In genomic region chr15:102460971-102461370, GRCm38 (mm10) we compare ENCODE assay signal across 10 mouse cellular contexts. TPM values are rescaled to one million over a fixed set of nuclear protein-coding genes. Genes with fewer than 3 reads are reported as not detected.
DNase-seq lines count a peak whose midpoint lies in the region; ATAC-seq and TF ChIP-seq lines count a peak whose summit lies in the region.
"Had no signal": no experiment of that assay in that cellular context is flagged by ENCODE, and none has a peak within 500 bp of the region (broad histone marks: within the 10 kb centered on the region; RNA-seq: fewer than 3 reads in every experiment).

No protein-coding gene starts in this region.

- no peaks in the 10 kb centered on the region for H3K36me3 ChIP-seq in lung, postnatal 0 days (ENCODE audit: insufficient read depth, low read length)
- no peaks in the 10 kb centered on the region for H3K36me3 ChIP-seq in stomach, embryonic 14.5 days (ENCODE audit: control insufficient read depth, insufficient read depth, low read length)

- no peaks in the 10 kb centered on the region for H3K4me1 ChIP-seq in lung, postnatal 0 days (ENCODE audit: insufficient read depth, low read depth, low read length)
- H3K4me1 ChIP-seq in bone marrow macrophage, adult 2 months (ENCODE audit: control insufficient read depth, insufficient read depth, low read length), result peaks cover 25% of the 10 kb centered on the region
- H3K4me1 ChIP-seq in stomach, embryonic 14.5 days (ENCODE audit: control insufficient read depth, insufficient read depth, low read length), result 0 out of 2 replicates have a peak, but pooled peaks cover 4% of the 10 kb centered on the region

- no peak overlapping the region for H3K9ac ChIP-seq in lung, postnatal 0 days (replicated peaks; ENCODE audit: low read depth)
- H3K9ac ChIP-seq in stomach, embryonic 14.5 days (replicated peaks; ENCODE audit: low read depth, low read length), result no peak overlapping the region

- no peaks in the 10 kb centered on the region for H3K27me3 ChIP-seq in lung, postnatal 0 days (replicated peaks; ENCODE audit: insufficient read depth, low read length)
- H3K27me3 ChIP-seq in stomach, embryonic 14.5 days (ENCODE audit: control insufficient read depth, insufficient read depth, low read length), result no peaks in the 10 kb centered on the region
- H3K27me3 ChIP-seq: midbrain, embryonic 12.5 days had no signal

- intact Hi-C loops in left cerebral cortex, postnatal 25 days (cut with DNase I), result no loop called here

- TF ChIP-seq POLR2A in bone marrow macrophage, adult 2 months (IDR thresholded peaks at IDR 0.05; ENCODE audit: borderline replicate concordance, low read depth, low read length), result no peak

- peak; percentile 30 for DNase-seq in lung, postnatal 36 days
- DNase-seq in lung, postnatal 0 days (ENCODE audit: low spot score), result no peak
- DNase-seq in embryo, embryonic 9.5 days (ENCODE audit: extremely low spot score), result no peak
- DNase-seq in right cerebral cortex, postnatal 14 days, result no peak
- DNase-seq in left cerebral cortex, postnatal 25 days (ENCODE audit: low spot score in 2 of 2), result no peak

- H3K9me3 ChIP-seq in lung, postnatal 0 days (ENCODE audit: low read length), result no peaks in the 10 kb centered on the region
- H3K9me3 ChIP-seq in stomach, embryonic 14.5 days (ENCODE audit: control insufficient read depth, low read depth, low read length), result no peaks in the 10 kb centered on the region
- H3K9me3 ChIP-seq: midbrain, embryonic 12.5 days had no signal

- H3K27ac ChIP-seq in lung, postnatal 0 days (ENCODE audit: low read length), result no peak overlapping the region
- no peak overlapping the region for H3K27ac ChIP-seq in bone marrow macrophage, adult 2 months (ENCODE audit: insufficient read depth, low read depth, low read length)
- H3K27ac ChIP-seq in stomach, embryonic 14.5 days (ENCODE audit: low read length), result no peak overlapping the region
- H3K27ac ChIP-seq: midbrain, embryonic 12.5 days had no signal

- no peak overlapping the region; the same call in 1 of the 2 replicates for H3K4me2 ChIP-seq in lung, postnatal 0 days (replicated peaks; ENCODE audit: low read depth, low read length)
- 0 out of 2 replicates have a peak overlapping the region, but pooled peaks have one; percentile 55 for H3K4me2 ChIP-seq in stomach, embryonic 14.5 days (replicated peaks; ENCODE audit: low read depth, low read length)
- H3K4me2 ChIP-seq: midbrain, embryonic 12.5 days had no signal

- ATAC-seq in lung, postnatal 0 days, result no peak
- ATAC-seq in hematopoietic stem cell, adult 5-6 weeks (replicated peaks in 1 of 2; ENCODE audit: insufficient read depth in 1 of 2, low FRiP score in 2 of 2, low TSS enrichment in 1 of 2, low read depth in 1 of 2, poor library complexity in 2 of 2, severe bottlenecking in 2 of 2), result peak; percentile 22 to 48; a peak in 2 of 4 replicates
- no peak for ATAC-seq in stomach, embryonic 14.5 days (ENCODE audit: insufficient number of reproducible peaks, insufficient read depth, low FRiP score, low read depth)

- TF ChIP-seq EP300 in lung, postnatal 0 days (IDR thresholded peaks at IDR 0.05), result no peak

- WGBS in lung, postnatal 0 days, result 50% methylated on average over 4 of the region's 4 CpGs
- 59% methylated on average over 4 of the region's 4 CpGs for WGBS in stomach, embryonic 14.5 days

- TF ChIP-seq CTCF in lung, postnatal 0 days (IDR thresholded peaks at IDR 0.05), result no peak
- TF ChIP-seq CTCF in bone marrow macrophage, adult 2 months (IDR thresholded peaks at IDR 0.05; ENCODE audit: low read depth, low read length), result no peak

- no peak overlapping the region for H3K4me3 ChIP-seq in lung, postnatal 0 days (ENCODE audit: low read depth, low read length)
- H3K4me3 ChIP-seq in bone marrow macrophage, adult 2 months (ENCODE audit: insufficient read depth, low read length), result peak overlapping the region; percentile 78; the same call in 1 of the 2 replicates
- H3K4me3 ChIP-seq in stomach, embryonic 14.5 days (ENCODE audit: low read depth, low read length), result no peak overlapping the region
- H3K4me3 ChIP-seq: midbrain, embryonic 12.5 days had no signal

RNA-seq across cellular contexts. Expression of gene Prr13, which starts 2.1 kb away (rescaled TPM):
- polyA plus RNA-seq in lung, postnatal 0 days (2015; fragmentation: Nextera tagmentation; extraction: Ambion mirVana), result 110 and 128 TPM in 2 replicates
- 372 and 379 TPM in 2 replicates for polyA plus RNA-seq in bone marrow macrophage, adult 2 months (2012; ENCODE audit: insufficient read depth, insufficient read length, missing spikeins)
- total RNA-seq in hematopoietic stem cell, adult 5-6 weeks (2017), result 64.1 and 67.1 TPM in 2 replicates
- 132 and 138 TPM in 2 replicates for polyA plus RNA-seq in stomach, embryonic 14.5 days (2014; fragmentation: Nextera tagmentation; extraction: Ambion mirVana)
- 10 to 100 TPM; 35.8 to 42.0 TPM for total RNA-seq in left cerebral cortex, postnatal 25 days (2021)

RNA-seq across cellular contexts. Expression of gene Pcbp2, which starts 9.4 kb away (rescaled TPM):
- polyA plus RNA-seq in lung, postnatal 0 days (2015; fragmentation: Nextera tagmentation; extraction: Ambion mirVana), result 154 and 157 TPM in 2 replicates
- polyA plus RNA-seq in bone marrow macrophage, adult 2 months (2012; ENCODE audit: insufficient read depth, insufficient read length, missing spikeins), result 724 and 763 TPM in 2 replicates
- 228 and 317 TPM in 2 replicates for total RNA-seq in hematopoietic stem cell, adult 5-6 weeks (2017)
- polyA plus RNA-seq in stomach, embryonic 14.5 days (2014; fragmentation: Nextera tagmentation; extraction: Ambion mirVana), result 298 and 302 TPM in 2 replicates
- total RNA-seq in left cerebral cortex, postnatal 25 days (2021), result 100 to 1,000 TPM; 464 to 469 TPM

RNA-seq across cellular contexts. Expression of gene Amhr2, which starts 15.8 kb away (rescaled TPM):
- polyA plus RNA-seq in lung, postnatal 0 days (2015; fragmentation: Nextera tagmentation; extraction: Ambion mirVana), result 8.3 and 11.0 TPM in 2 replicates
- not detected in 2 replicates for polyA plus RNA-seq in bone marrow macrophage, adult 2 months (2012; ENCODE audit: insufficient read depth, insufficient read length, missing spikeins)
- total RNA-seq in hematopoietic stem cell, adult 5-6 weeks (2017), result not detected in 2 replicates
- polyA plus RNA-seq in stomach, embryonic 14.5 days (2014; fragmentation: Nextera tagmentation; extraction: Ambion mirVana), result 0.94 and 1.2 TPM in 2 replicates
- total RNA-seq in left cerebral cortex, postnatal 25 days (2021), result 1 to 10 TPM in 1 of 2 experiments, under 1 TPM in 1; 0.62 to 2.4 TPM
- polyA plus RNA-seq: midbrain, embryonic 12.5 days had no signal

RNA-seq across cellular contexts. Expression of gene Gm10337, which starts 42.6 kb away (rescaled TPM):
- polyA plus RNA-seq in lung, postnatal 0 days (2015; fragmentation: Nextera tagmentation; extraction: Ambion mirVana), result 2.0 TPM in 1 of 2 replicates, not detected in the other
- not detected in 2 replicates for polyA plus RNA-seq in bone marrow macrophage, adult 2 months (2012; ENCODE audit: insufficient read depth, insufficient read length, missing spikeins)
- not detected in 2 replicates for total RNA-seq in hematopoietic stem cell, adult 5-6 weeks (2017)
- polyA plus RNA-seq in stomach, embryonic 14.5 days (2014; fragmentation: Nextera tagmentation; extraction: Ambion mirVana), result 4.5 and 7.0 TPM in 2 replicates
- total RNA-seq in left cerebral cortex, postnatal 25 days (2021), result not detected
- polyA plus RNA-seq: large intestine, adult 2 months had no signal

RNA-seq across cellular contexts. Expression of gene Sp1, which starts 55.0 kb away (rescaled TPM):
- polyA plus RNA-seq in lung, postnatal 0 days (2015; fragmentation: Nextera tagmentation; extraction: Ambion mirVana), result 7.3 and 8.6 TPM in 2 replicates
- polyA plus RNA-seq in bone marrow macrophage, adult 2 months (2012; ENCODE audit: insufficient read depth, insufficient read length, missing spikeins), result 43.8 and 47.0 TPM in 2 replicates
- total RNA-seq in hematopoietic stem cell, adult 5-6 weeks (2017), result 73.0 and 88.0 TPM in 2 replicates
- polyA plus RNA-seq in stomach, embryonic 14.5 days (2014; fragmentation: Nextera tagmentation; extraction: Ambion mirVana), result 16.9 and 18.9 TPM in 2 replicates
- 10 to 100 TPM; 24.3 to 27.0 TPM for total RNA-seq in left cerebral cortex, postnatal 25 days (2021)

Comparison
In these comparisons a context has a peak if more than half of its experiments do, and no peak if none do; other contexts are left out.
1. ATAC-seq: peak in hematopoietic stem cell, adult 5-6 weeks (2 of 2); none in lung, postnatal 0 days (single experiment) and stomach, embryonic 14.5 days (single experiment).